Mouse (Mus musculus): ENCODE results near the gene Gtf3a. TPM values are rescaled to one million over a fixed set of nuclear protein-coding genes. Genes with fewer than 3 reads are reported as not detected.

Gene Gtf3a
- polyA plus RNA-seq, 1 experiment, result 35.2 TPM

DNA sequence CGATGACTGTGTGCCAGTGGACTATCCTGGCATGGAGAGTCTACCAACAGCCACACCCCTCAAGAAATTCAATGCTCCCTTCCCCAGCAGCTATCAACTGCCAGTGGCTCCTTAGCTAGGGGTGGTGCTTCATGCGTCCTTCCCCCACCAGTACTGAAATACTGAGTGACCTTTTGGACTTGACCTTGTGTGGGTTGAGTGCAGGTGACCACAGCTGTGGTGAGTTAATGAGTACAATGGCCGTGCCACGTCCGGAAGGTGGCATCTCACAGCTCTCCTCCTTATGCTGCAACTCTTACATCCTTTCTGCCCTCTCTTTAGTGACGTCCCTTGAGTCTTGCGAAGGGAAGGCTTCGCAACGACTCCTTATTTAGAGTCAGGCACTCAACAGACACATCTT, 24.9 kb downstream of the Gtf3a start:
- DNase-seq, result no peak
- TF ChIP-seq POLR2A (IDR thresholded peaks at IDR 0.05; ENCODE audit: borderline replicate concordance, extremely low read depth, low read depth, low read length) (no peak), CTCF (IDR thresholded peaks at IDR 0.05; ENCODE audit: insufficient read depth, low read length) (no peak)
- Histone ChIP-seq H3K4me1 (ENCODE audit: control insufficient read depth, insufficient read depth, low read length) (0 out of 2 replicates have a peak, but pooled peaks cover 2% of the 10 kb centered on the region), H3K4me3 (replicated peaks; ENCODE audit: extremely low read depth, low read depth, low read length) (no peak overlapping the region)
- 84% methylated on average over 9 of the region's 9 CpGs for WGBS

- Histone ChIP-seq H3K4me3 (replicated peaks; ENCODE audit: extremely low read depth, low read depth, low read length) (no peak overlapping the region), H3K4me1 (ENCODE audit: control insufficient read depth, insufficient read depth, low read length) (0 out of 2 replicates have a peak, but pooled peaks cover 2% of the 10 kb centered on the region)
- TF ChIP-seq CTCF (IDR thresholded peaks at IDR 0.05; ENCODE audit: insufficient read depth, low read length), result no peak
- TF ChIP-seq POLR2A (IDR thresholded peaks at IDR 0.05; ENCODE audit: borderline replicate concordance, extremely low read depth, low read depth, low read length), result no peak
- peak; percentile 14 for DNase-seq
- WGBS, result 59% methylated on average over 25 of the region's 25 CpGs
These were observed 25.7 kb downstream of the Gtf3a start for GRCm38 (mm10) chr5:146973858-146974780.

DNA sequence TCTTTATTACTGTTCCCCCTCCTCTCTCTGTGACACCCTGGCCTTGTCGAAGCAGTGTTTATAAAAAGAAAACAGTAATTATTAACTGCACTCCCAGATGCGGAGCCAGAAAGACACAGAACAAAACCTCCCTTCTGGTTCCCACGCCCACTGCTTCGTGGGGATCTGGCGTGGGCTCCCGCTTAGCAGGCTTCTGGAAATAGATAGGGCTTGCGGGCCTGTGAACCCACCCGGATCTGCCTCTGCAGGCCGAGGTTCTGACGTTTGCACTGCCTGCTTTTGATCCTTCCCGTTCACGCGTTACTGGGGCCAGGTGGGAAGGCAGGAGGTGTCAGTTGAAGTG, 26.3 kb downstream of the Gtf3a start:
- 21% methylated on average over 13 of the region's 13 CpGs for WGBS
- peak; percentile 10 for DNase-seq
- Histone ChIP-seq H3K4me3 (replicated peaks; ENCODE audit: extremely low read depth, low read depth, low read length) (no peak overlapping the region), H3K4me1 (ENCODE audit: control insufficient read depth, insufficient read depth, low read length) (0 out of 2 replicates have a peak, but pooled peaks cover 2% of the 10 kb centered on the region)
- TF ChIP-seq CTCF (IDR thresholded peaks at IDR 0.05; ENCODE audit: insufficient read depth, low read length) (no peak), POLR2A (IDR thresholded peaks at IDR 0.05; ENCODE audit: borderline replicate concordance, extremely low read depth, low read depth, low read length) (no peak)

DNA sequence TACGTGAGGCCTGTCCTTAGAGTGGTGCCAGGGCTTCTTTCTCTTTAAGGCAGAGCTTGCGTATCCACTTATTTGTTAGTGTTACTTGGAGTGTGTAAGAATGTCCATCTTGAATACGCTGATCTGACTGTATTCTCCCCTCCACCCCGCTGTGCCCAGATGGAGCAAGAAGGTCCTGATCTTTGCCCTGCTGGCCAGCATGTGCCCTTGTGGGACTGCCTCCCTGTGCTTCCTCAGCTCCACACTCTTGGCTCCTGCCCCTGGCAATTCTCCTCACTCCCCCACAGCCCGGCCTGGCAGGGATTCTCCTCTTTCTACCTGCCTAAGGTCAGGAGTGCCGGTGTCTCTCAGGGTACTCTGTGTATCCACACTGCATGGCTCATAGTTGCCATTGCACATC, 32.9 kb downstream of the Gtf3a start:
- no peaks in the 10 kb centered on the region for H3K4me1 ChIP-seq (ENCODE audit: control insufficient read depth, insufficient read depth, low read length)
- 84% methylated on average over 6 of the region's 6 CpGs for WGBS
- DNase-seq, result no peak
- TF ChIP-seq POLR2A (IDR thresholded peaks at IDR 0.05; ENCODE audit: borderline replicate concordance, extremely low read depth, low read depth, low read length) (no peak), CTCF (IDR thresholded peaks at IDR 0.05; ENCODE audit: insufficient read depth, low read length) (no peak)
- H3K4me3 ChIP-seq (replicated peaks; ENCODE audit: extremely low read depth, low read depth, low read length), result no peak overlapping the region

- H3K4me1 ChIP-seq (ENCODE audit: control insufficient read depth, insufficient read depth, low read length), result no peaks in the 10 kb centered on the region
- peak; percentile 57 for DNase-seq
- WGBS, result 6% methylated on average over 8 of the region's 8 CpGs
- TF ChIP-seq CTCF (IDR thresholded peaks at IDR 0.05; ENCODE audit: insufficient read depth, low read length) (peak; percentile 94), POLR2A (IDR thresholded peaks at IDR 0.05; ENCODE audit: borderline replicate concordance, extremely low read depth, low read depth, low read length) (no peak)
- H3K4me3 ChIP-seq (replicated peaks; ENCODE audit: extremely low read depth, low read depth, low read length), result no peak overlapping the region
These were observed 34.8 kb downstream of the Gtf3a start for GRCm38 (mm10) chr5:146983216-146983615.

GRCm38 (mm10) chr5:146985725-146986433, 37.4 kb downstream of the Gtf3a start:
- TF ChIP-seq CTCF (IDR thresholded peaks at IDR 0.05; ENCODE audit: insufficient read depth, low read length) (no peak), POLR2A (IDR thresholded peaks at IDR 0.05; ENCODE audit: borderline replicate concordance, extremely low read depth, low read depth, low read length) (no peak)
- Histone ChIP-seq H3K4me1 (ENCODE audit: control insufficient read depth, insufficient read depth, low read length) (no peaks in the 10 kb centered on the region), H3K4me3 (replicated peaks; ENCODE audit: extremely low read depth, low read depth, low read length) (no peak overlapping the region)
- DNase-seq, result no peak
- 74% methylated on average over 21 of the region's 21 CpGs for WGBS

DNA sequence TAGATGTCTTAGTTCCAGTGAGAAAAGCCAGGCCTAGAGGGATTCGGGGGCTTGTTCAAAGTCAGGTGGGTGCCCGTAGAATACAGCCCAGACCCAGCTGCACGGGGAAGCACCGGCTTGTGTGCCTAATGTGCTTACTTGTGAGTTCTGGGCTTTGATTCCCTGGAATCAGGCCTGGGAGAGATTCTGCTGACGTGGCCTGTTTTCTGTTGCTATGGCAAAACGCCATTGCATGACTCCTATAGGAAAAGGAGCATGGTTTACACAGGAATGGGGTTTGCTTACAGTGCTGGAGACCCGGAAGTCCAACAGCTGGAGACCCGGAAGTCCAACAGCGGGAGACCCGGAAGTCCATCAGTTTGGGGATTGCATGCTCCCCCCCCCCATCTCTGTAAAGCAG, 39.1 kb downstream of the Gtf3a start:
- TF ChIP-seq CTCF (IDR thresholded peaks at IDR 0.05; ENCODE audit: insufficient read depth, low read length) (no peak), POLR2A (IDR thresholded peaks at IDR 0.05; ENCODE audit: borderline replicate concordance, extremely low read depth, low read depth, low read length) (no peak)
- no peak for DNase-seq
- WGBS, result 73% methylated on average over 10 of the region's 10 CpGs
- H3K4me3 ChIP-seq (replicated peaks; ENCODE audit: extremely low read depth, low read depth, low read length), result no peak overlapping the region
- H3K4me1 ChIP-seq (ENCODE audit: control insufficient read depth, insufficient read depth, low read length), result no peaks in the 10 kb centered on the region

DNA sequence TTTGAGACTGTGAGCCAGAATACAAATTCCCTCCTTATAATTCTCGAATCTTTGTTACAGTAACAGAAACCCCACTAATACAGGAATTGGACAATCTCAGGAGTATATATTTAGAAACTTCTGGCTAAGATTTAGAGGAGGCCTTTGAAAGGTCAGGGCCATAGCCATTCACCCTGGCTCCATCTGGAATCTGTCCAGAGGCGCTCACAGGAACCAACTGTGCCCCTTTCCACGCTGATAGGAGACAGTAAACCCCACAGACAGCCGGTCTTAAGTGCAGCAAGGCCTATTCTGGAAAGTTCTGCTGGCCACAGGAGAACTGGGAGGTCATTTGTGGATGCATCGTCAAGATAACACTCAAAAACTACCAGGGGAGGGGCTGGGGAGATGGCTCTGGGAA, 40.6 kb downstream of the Gtf3a start:
- H3K4me3 ChIP-seq (replicated peaks; ENCODE audit: extremely low read depth, low read depth, low read length), result no peak overlapping the region
- H3K4me1 ChIP-seq (ENCODE audit: control insufficient read depth, insufficient read depth, low read length), result no peaks in the 10 kb centered on the region
- TF ChIP-seq CTCF (IDR thresholded peaks at IDR 0.05; ENCODE audit: insufficient read depth, low read length), result no peak
- TF ChIP-seq POLR2A (IDR thresholded peaks at IDR 0.05; ENCODE audit: borderline replicate concordance, extremely low read depth, low read depth, low read length), result no peak
- 67% methylated on average over 5 of the region's 5 CpGs for WGBS
- DNase-seq, result no peak

- Histone ChIP-seq H3K4me3 (replicated peaks; ENCODE audit: extremely low read depth, low read depth, low read length) (no peak overlapping the region), H3K4me1 (ENCODE audit: control insufficient read depth, insufficient read depth, low read length) (no peaks in the 10 kb centered on the region)
- TF ChIP-seq CTCF (IDR thresholded peaks at IDR 0.05; ENCODE audit: insufficient read depth, low read length) (no peak), POLR2A (IDR thresholded peaks at IDR 0.05; ENCODE audit: borderline replicate concordance, extremely low read depth, low read depth, low read length) (no peak)
- DNase-seq, result no peak
- 59% methylated on average over 8 of the region's 8 CpGs for WGBS
These were observed 45.1 kb downstream of the Gtf3a start for GRCm38 (mm10) chr5:146993509-146993908.
